ENCODE assay signal across 8 mouse cellular contexts in the genomic region with DNA sequence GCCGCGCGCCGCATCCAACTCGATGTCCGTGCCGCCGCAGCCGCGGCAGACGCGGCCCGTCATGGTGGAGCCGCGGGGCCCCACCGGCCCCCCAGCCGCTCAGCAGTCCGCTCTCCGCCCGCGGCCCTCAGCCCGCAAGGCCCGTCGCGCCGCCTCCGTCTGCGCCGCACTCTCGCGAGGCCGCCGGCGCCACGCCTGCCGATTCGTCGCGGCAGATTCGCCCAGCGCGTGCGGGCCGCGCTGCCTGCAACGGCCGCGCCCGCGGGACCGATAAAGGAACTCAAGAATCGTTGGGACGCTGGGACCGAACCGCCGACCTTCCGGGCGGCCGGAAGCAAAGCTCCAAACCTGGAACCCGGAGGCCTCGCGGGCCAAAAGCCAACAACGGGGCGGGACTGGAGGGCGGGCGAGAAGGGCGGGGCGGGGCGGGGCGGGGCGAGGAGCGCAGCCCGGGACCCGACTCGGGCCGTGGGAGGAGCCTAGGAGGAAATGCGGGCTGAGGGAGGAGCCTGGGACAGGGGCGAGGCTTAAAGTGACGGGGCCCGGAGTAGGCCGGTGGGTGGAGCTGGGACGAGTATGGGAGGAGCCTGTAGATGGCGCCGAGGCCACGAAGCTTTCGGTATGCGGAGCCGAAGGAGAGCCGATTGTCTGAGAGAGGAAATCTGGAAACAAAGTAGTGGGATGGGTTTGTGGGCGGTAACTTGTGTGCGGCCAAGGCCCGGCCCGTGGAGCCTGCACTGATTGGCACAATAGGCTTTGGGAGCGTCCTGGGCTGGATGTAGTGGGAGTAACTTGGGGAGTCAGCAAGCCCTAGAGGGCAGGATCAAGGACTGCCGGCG. TPM values are rescaled to one million over a fixed set of nuclear protein-coding genes. Genes with fewer than 3 reads are reported as not detected.
DNase-seq lines count a peak whose midpoint lies in the region; ATAC-seq and TF ChIP-seq lines count a peak whose summit lies in the region.

A gene (minus strand): TSS at position 411 of the 839 bp plus-strand sequence.

- H3K79me2 ChIP-seq in C2C12 (ENCODE audit: control insufficient read depth, insufficient read depth), result peaks cover 47% of the 10 kb centered on the region
- H3K79me2 ChIP-seq in liver, adult 2 months (ENCODE audit: control insufficient read depth, insufficient read depth, low read length), result peaks cover 27% of the 10 kb centered on the region; the same call in 1 of the 2 replicates
- H3K79me2 ChIP-seq in myocyte (ENCODE audit: control insufficient read depth, insufficient read depth), result peaks cover 45% of the 10 kb centered on the region

- H3K27me3 ChIP-seq in C2C12 (ENCODE audit: control insufficient read depth, insufficient read depth, insufficient read length) (no peaks in the 10 kb centered on the region), myocyte (ENCODE audit: control insufficient read depth, insufficient read depth, insufficient read length) (no peaks in the 10 kb centered on the region)
- peaks cover 20% of the 10 kb centered on the region for H3K27me3 ChIP-seq in erythroblast, embryonic 14.5 days (ENCODE audit: control insufficient read depth)
- no peaks in the 10 kb centered on the region for H3K27me3 ChIP-seq in heart, embryonic 11.5 days (ENCODE audit: control insufficient read depth, insufficient read depth, low read length)
- H3K27me3 ChIP-seq in kidney, embryonic 16.5 days (ENCODE audit: insufficient read depth, low read length), result no peaks in the 10 kb centered on the region
- no peaks in the 10 kb centered on the region for H3K27me3 ChIP-seq in liver, adult 2 months (ENCODE audit: control insufficient read depth, insufficient read depth, low read length)
- no peaks in the 10 kb centered on the region for H3K27me3 ChIP-seq in splenic B cell, adult 2 months (ENCODE audit: control insufficient read depth, insufficient read depth, low read length, poor library complexity, severe bottlenecking)

- peak; percentile 93 for TF ChIP-seq POLR2A in brain, embryonic 14.5 days (IDR thresholded peaks at IDR 0.05; ENCODE audit: borderline replicate concordance, extremely low read depth, insufficient read depth, insufficient read length, poor library complexity, severe bottlenecking)
- TF ChIP-seq POLR2A in liver, adult 2 months (IDR thresholded peaks at IDR 0.05; ENCODE audit: extremely low read depth, insufficient read depth, low read length), result peak; percentile 69; the same call in 1 of the 2 replicates
- peak; percentile 81 for TF ChIP-seq POLR2A in myocyte (IDR thresholded peaks at IDR 0.05; ENCODE audit: insufficient read length, low read depth)

- H3K79me3 ChIP-seq in C2C12 (ENCODE audit: low read depth), result peaks cover 42% of the 10 kb centered on the region

- peak within 1 kb of the TSS; percentile 95 for H3K27ac ChIP-seq in heart, embryonic 11.5 days (ENCODE audit: low read depth, low read length)
- peak within 1 kb of the TSS; percentile 97 for H3K27ac ChIP-seq in kidney, embryonic 16.5 days (ENCODE audit: low read length)
- H3K27ac ChIP-seq in liver, adult 2 months (replicated peaks; ENCODE audit: insufficient read depth, low read depth, low read length), result peak within 1 kb of the TSS; percentile 91

- H3ac ChIP-seq in C2C12 (ENCODE audit: control insufficient read depth, insufficient read length, low read depth) (peak within 1 kb of the TSS; percentile 79), myocyte (ENCODE audit: control insufficient read depth, insufficient read length) (peak within 1 kb of the TSS; percentile 74)

- H3K4me3 ChIP-seq in C2C12 (ENCODE audit: insufficient read depth, poor library complexity, severe bottlenecking) (peak within 1 kb of the TSS; percentile 86), myocyte (peak within 1 kb of the TSS; percentile 51)
- H3K4me3 ChIP-seq in erythroblast, embryonic 14.5 days (replicated peaks), result peak within 1 kb of the TSS; percentile 87
- peak within 1 kb of the TSS; percentile 80 for H3K4me3 ChIP-seq in heart, embryonic 11.5 days (ENCODE audit: low read depth, low read length)
- peak within 1 kb of the TSS; percentile 93 for H3K4me3 ChIP-seq in kidney, embryonic 16.5 days (ENCODE audit: low read length)
- peak within 1 kb of the TSS; percentile 72 for H3K4me3 ChIP-seq in liver, adult 2 months (ENCODE audit: insufficient read depth, low read depth, low read length)

- peak within 1 kb of the TSS; percentile 74 for H3K4me2 ChIP-seq in heart, embryonic 11.5 days
- peak within 1 kb of the TSS; percentile 83 for H3K4me2 ChIP-seq in kidney, embryonic 16.5 days (replicated peaks; ENCODE audit: low read depth, low read length)
- H3K4me2 ChIP-seq in myocyte (ENCODE audit: low read depth), result peak within 1 kb of the TSS; percentile 98

- DNase-seq in brain, embryonic 14.5 days (ENCODE audit: low read depth), result peak; percentile 99
- DNase-seq in liver, adult 2 months (ENCODE audit: extremely low read depth, low read depth, low spot score), result peak; percentile 96
- DNase-seq in splenic B cell, adult 2 months (ENCODE audit: low read depth, low spot score), result peak; percentile 98

- H3K4me1 ChIP-seq in erythroblast, embryonic 14.5 days (ENCODE audit: control insufficient read depth), result peaks cover 39% of the 10 kb centered on the region
- H3K4me1 ChIP-seq in heart, embryonic 11.5 days (ENCODE audit: control insufficient read depth, insufficient read depth, low read length), result peaks cover 17% of the 10 kb centered on the region
- peaks cover 26% of the 10 kb centered on the region for H3K4me1 ChIP-seq in kidney, embryonic 16.5 days (ENCODE audit: insufficient read depth, low read length)
- peaks cover 6% of the 10 kb centered on the region for H3K4me1 ChIP-seq in liver, adult 2 months (ENCODE audit: control insufficient read depth, insufficient read depth, low read length)

- H3K36me3 ChIP-seq in C2C12 (ENCODE audit: control insufficient read depth, insufficient read depth) (no peaks in the 10 kb centered on the region), myocyte (ENCODE audit: control insufficient read depth, insufficient read depth) (no peaks in the 10 kb centered on the region)
- H3K36me3 ChIP-seq in erythroblast, embryonic 14.5 days (ENCODE audit: control insufficient read depth), result peaks cover 29% of the 10 kb centered on the region
- no peaks in the 10 kb centered on the region for H3K36me3 ChIP-seq in heart, embryonic 11.5 days (ENCODE audit: control insufficient read depth, insufficient read depth, low read length)
- peaks cover 15% of the 10 kb centered on the region; the same call in 1 of the 2 replicates for H3K36me3 ChIP-seq in kidney, embryonic 16.5 days (ENCODE audit: insufficient read depth, low read length)
- H3K36me3 ChIP-seq in liver, adult 2 months (ENCODE audit: control insufficient read depth, insufficient read depth, low read length), result no peaks in the 10 kb centered on the region
- no peaks in the 10 kb centered on the region for H3K36me3 ChIP-seq in splenic B cell, adult 2 months (ENCODE audit: control insufficient read depth, insufficient read depth, low read length, poor library complexity, severe bottlenecking)

- TF ChIP-seq CTCF in C2C12 (IDR thresholded peaks at IDR 0.05; ENCODE audit: control insufficient read depth, insufficient read depth, insufficient read length), result no peak
- TF ChIP-seq CTCF in brain, embryonic 14.5 days (IDR thresholded peaks at IDR 0.05; ENCODE audit: borderline replicate concordance, extremely low read depth, insufficient read depth, insufficient read length), result no peak
- TF ChIP-seq CTCF in liver, adult 2 months (IDR thresholded peaks at IDR 0.05; ENCODE audit: low read depth, low read length), result no peak

- H3K9me3 ChIP-seq in erythroblast, embryonic 14.5 days (ENCODE audit: control insufficient read depth, low read length), result peaks cover 3% of the 10 kb centered on the region
- H3K9me3 ChIP-seq in heart, embryonic 11.5 days (replicated peaks; ENCODE audit: control insufficient read depth, low read length), result no peaks in the 10 kb centered on the region
- no peaks in the 10 kb centered on the region for H3K9me3 ChIP-seq in kidney, embryonic 16.5 days (ENCODE audit: low read length)

- ATAC-seq in heart, embryonic 11.5 days (replicated peaks; ENCODE audit: insufficient number of reproducible peaks, low FRiP score, low TSS enrichment), result peak; percentile 98
- ATAC-seq in kidney, embryonic 16.5 days (ENCODE audit: low FRiP score, low TSS enrichment), result peak; percentile 97

- peak within 1 kb of the TSS; percentile 91 for H3K9ac ChIP-seq in heart, embryonic 11.5 days (ENCODE audit: low read depth, low read length)
- peak within 1 kb of the TSS; percentile 94 for H3K9ac ChIP-seq in kidney, embryonic 16.5 days (replicated peaks; ENCODE audit: low read length)
- H3K9ac ChIP-seq in liver, adult 2 months (ENCODE audit: low read depth, low read length), result peak within 1 kb of the TSS; percentile 93

- 0% methylated on average over 96 of the region's 96 CpGs for WGBS in heart, embryonic 11.5 days (ENCODE audit: insufficient replicate concordance)
- under 1% methylated on average over 84 of the region's 96 CpGs for WGBS in kidney, embryonic 16.5 days
- under 1% methylated on average over 94 of the region's 96 CpGs for whole genome bisulfite sequencing in liver, adult 2 months

TF ChIP-seq in C2C12, 6 proteins besides CTCF, POLR2A, EP300 and RAD21:
- TF ChIP-seq CEBPB (IDR thresholded peaks at IDR 0.05; ENCODE audit: low read depth) (no peak), MAX (IDR thresholded peaks at IDR 0.05) (peak; percentile 63)

TF ChIP-seq in myocyte, 11 proteins besides CTCF, POLR2A, EP300 and RAD21:
- TF ChIP-seq POLR2AphosphoS2 (IDR thresholded peaks at IDR 0.05; ENCODE audit: insufficient read length, low read depth), result peak; percentile 64
- TF ChIP-seq TCF3 (IDR thresholded peaks at IDR 0.05; ENCODE audit: insufficient read length, low read depth), result no peak
- TF ChIP-seq MYOG (IDR thresholded peaks at IDR 0.05; ENCODE audit: control insufficient read depth in 1 of 3, insufficient read depth in 1 of 3, insufficient read length in 2 of 3, low read depth in 2 of 3), result peak in 1 of 3 experiments; percentile 34
- TF ChIP-seq TCF12 (IDR thresholded peaks at IDR 0.05; ENCODE audit: insufficient read depth, poor library complexity, severe bottlenecking), result no peak
- TF ChIP-seq E2F4 (IDR thresholded peaks at IDR 0.05; ENCODE audit: insufficient read depth), result peak; percentile 5
- peak; percentile 83 for TF ChIP-seq SRF (IDR thresholded peaks at IDR 0.05; ENCODE audit: control insufficient read depth, insufficient read length, low read depth)
- peak in 1 of 3 experiments; percentile 46 for TF ChIP-seq MYOD1 (IDR thresholded peaks at IDR 0.05; ENCODE audit: control insufficient read depth in 1 of 3, insufficient read length in 2 of 3, low read depth in 2 of 3)
- TF ChIP-seq REST (IDR thresholded peaks at IDR 0.05; ENCODE audit: insufficient read depth, insufficient read length), result no peak

RNA-seq across cellular contexts. Expression of the gene that starts here (rescaled TPM):
- polyA plus RNA-seq in C2C12 (2012; fragmentation: generic; extraction: Trizol) (27.2 TPM), myocyte (2012; fragmentation: generic; extraction: Trizol) (27.9 TPM)
- polyA plus RNA-seq in brain, embryonic 14.5 days (2012; rRNA removed), result 63.9 and 67.1 TPM in 2 replicates
- polyA plus RNA-seq in erythroblast, embryonic 14.5 days (2012), result 3.0 and 3.6 TPM in 2 replicates
- 33.7 and 39.5 TPM in 2 replicates for polyA plus RNA-seq in heart, embryonic 11.5 days (2014; fragmentation: Nextera tagmentation; extraction: Ambion mirVana)
- polyA plus RNA-seq in kidney, embryonic 16.5 days (2015; fragmentation: Nextera tagmentation; extraction: Ambion mirVana), result 70.1 and 71.5 TPM in 2 replicates
- total RNA-seq in liver, adult 2 months (2014; rRNA removed), result 17.1 and 19.6 TPM in 2 replicates
- polyA plus RNA-seq in liver, adult 2 months (2012; rRNA removed), result 26.2 and 31.5 TPM in 2 replicates

Comparison
In these comparisons a context has a peak if more than half of its experiments do, and no peak if none do; other contexts are left out.
1. Peak in every context shown above with its lines: DNase-seq, ATAC-seq, H3K4me3 ChIP-seq and H3K27ac ChIP-seq.